Mouse (Mus musculus) lung, embryonic 14.5 days (tissue): ENCODE results near the gene Itpr2. TPM values are rescaled to one million over a fixed set of nuclear protein-coding genes. Genes with fewer than 3 reads are reported as not detected.

Experiments
- ATAC-seq: fragments of 200-750 bp; cut with Nextera tagmentation; 2 replicates; pipeline ENCODE4 v1.8.0; 2017; ENCODE audit warnings: mild to moderate bottlenecking, moderate TSS enrichment, moderate library complexity; ENCODE audit not compliant: insufficient read depth
- DNase-seq: peaks from one replicate; pipeline ENCODE4 v3.0.0-alpha.2; 2015
- H3K27ac ChIP-seq: fragments of 300-500 bp; sonication (generic); 2 replicates; pipeline ENCODE4 v1.5.1; 2014; ENCODE audit warnings: low read depth, mild to moderate bottlenecking, moderate library complexity
- H3K27me3 ChIP-seq: fragments of 300-500 bp; sonication (generic); 2 replicates; pipeline ENCODE4 v1.6.1; 2014; ENCODE audit warnings: low read length, control low read depth; ENCODE audit not compliant: insufficient read depth
- H3K36me3 ChIP-seq: fragments of 300-500 bp; sonication (generic); 2 replicates; pipeline ENCODE4 v1.6.1; 2014; ENCODE audit warnings: control low read depth; ENCODE audit not compliant: insufficient read depth
- H3K4me1 ChIP-seq: fragments of 300-500 bp; sonication (generic); 2 replicates; pipeline ENCODE4 v1.6.1; 2014; ENCODE audit warnings: antibody characterized with exemption, control low read depth; ENCODE audit not compliant: insufficient read depth
- H3K4me2 ChIP-seq: fragments of 300-500 bp; sonication (generic); 2 replicates; pipeline ENCODE4 v1.6.1; 2014; ENCODE audit warnings: mild to moderate bottlenecking
- H3K4me3 ChIP-seq: fragments of 300-500 bp; sonication (generic); 2 replicates; pipeline ENCODE4 v1.5.1; 2014; ENCODE audit warnings: low read depth, low read length
- H3K9ac ChIP-seq: fragments of 300-500 bp; sonication (generic); 2 replicates; pipeline ENCODE4 v1.6.1; 2014
- H3K9me3 ChIP-seq: fragments of 300-500 bp; sonication (generic); 2 replicates; pipeline ENCODE4 v1.6.1; 2016; ENCODE audit warnings: low read depth, low read length, control low read depth
- CTCF ChIP-seq: IDR thresholded peaks from 2 replicates; pipeline ENCODE4 v1.5.1; 2016; ENCODE audit warnings: antibody characterized with exemption, low read depth
- WGBS: fragments of 180-500 bp; shearing (Covaris S2); extraction: QIAGEN DNeasy Blood & Tissue Kit; methylation state at CpG from one replicate; pipeline ENCODE4 v1.1.7; 2014; 5-methylcytosine and 5-hydroxymethylcytosine counted together
- polyA plus RNA-seq: library from polyadenylated mRNA; unstranded; fragments of >200 nt; fragmentation: Nextera tagmentation; extraction: Ambion mirVana; gene quantifications from 2 replicates; pipeline ENCODE4 v1.2.1, GENCODE M21; 2014

Gene Itpr2
- polyA plus RNA-seq, 1 experiment from 2014 or later = 13.1 TPM

GRCm38 (mm10) chr6:146498416-146498815, 3.6 kb downstream of the Itpr2 start:
- no peaks in the 10 kb centered on the region for H3K9me3 ChIP-seq
- WGBS = 79% methylated on average over 3 of the region's 3 CpGs
- H3K27ac ChIP-seq = no peak overlapping the region
- no peak overlapping the region for H3K4me2 ChIP-seq
- no peak overlapping the region for H3K4me3 ChIP-seq
- no peaks in the 10 kb centered on the region for H3K36me3 ChIP-seq
- H3K9ac ChIP-seq = no peak overlapping the region
- H3K27me3 ChIP-seq = no peaks in the 10 kb centered on the region
- no peak for TF ChIP-seq CTCF
- no peak for DNase-seq
- peaks cover 4% of the 10 kb centered on the region; the same call in 1 of the 2 replicates for H3K4me1 ChIP-seq
- ATAC-seq = no peak

GRCm38 (mm10) chr6:146497866-146498265, 4.2 kb downstream of the Itpr2 start:
- H3K4me2 ChIP-seq = no peak overlapping the region
- ATAC-seq (no peak), DNase-seq (no peak)
- no peaks in the 10 kb centered on the region for H3K9me3 ChIP-seq
- no peaks in the 10 kb centered on the region for H3K36me3 ChIP-seq
- 61% methylated on average over 4 of the region's 4 CpGs for WGBS
- H3K4me1 ChIP-seq = peaks cover 3% of the 10 kb centered on the region; the same call in 1 of the 2 replicates
- no peak overlapping the region for H3K9ac ChIP-seq
- H3K4me3 ChIP-seq = no peak overlapping the region
- no peak for TF ChIP-seq CTCF
- no peak overlapping the region for H3K27ac ChIP-seq
- H3K27me3 ChIP-seq = no peaks in the 10 kb centered on the region

GRCm38 (mm10) chr6:146497435-146497834, 4.6 kb downstream of the Itpr2 start:
- no peaks in the 10 kb centered on the region for H3K9me3 ChIP-seq
- no peaks in the 10 kb centered on the region for H3K36me3 ChIP-seq
- ATAC-seq (no peak), DNase-seq (no peak)
- H3K27me3 ChIP-seq = no peaks in the 10 kb centered on the region
- TF ChIP-seq CTCF = no peak
- H3K4me1 ChIP-seq = no peaks in the 10 kb centered on the region
- no peak overlapping the region for H3K4me2 ChIP-seq
- H3K4me3 ChIP-seq = no peak overlapping the region
- 80% methylated on average over 3 of the region's 3 CpGs for WGBS
- no peak overlapping the region for H3K9ac ChIP-seq
- H3K27ac ChIP-seq = no peak overlapping the region

- H3K4me3 ChIP-seq = no peak overlapping the region
- no peak overlapping the region for H3K4me2 ChIP-seq
- no peaks in the 10 kb centered on the region for H3K27me3 ChIP-seq
- H3K9ac ChIP-seq = no peak overlapping the region
- no peak for DNase-seq
- H3K4me1 ChIP-seq = no peaks in the 10 kb centered on the region
- no peak overlapping the region for H3K27ac ChIP-seq
- no peaks in the 10 kb centered on the region for H3K9me3 ChIP-seq
- WGBS = 60% methylated on average over 2 of the region's 2 CpGs
- no peak for ATAC-seq
- no peak for TF ChIP-seq CTCF
- no peaks in the 10 kb centered on the region for H3K36me3 ChIP-seq
Observed at GRCm38 (mm10) chr6:146491680-146492079, 10.3 kb downstream of the Itpr2 start.

DNA sequence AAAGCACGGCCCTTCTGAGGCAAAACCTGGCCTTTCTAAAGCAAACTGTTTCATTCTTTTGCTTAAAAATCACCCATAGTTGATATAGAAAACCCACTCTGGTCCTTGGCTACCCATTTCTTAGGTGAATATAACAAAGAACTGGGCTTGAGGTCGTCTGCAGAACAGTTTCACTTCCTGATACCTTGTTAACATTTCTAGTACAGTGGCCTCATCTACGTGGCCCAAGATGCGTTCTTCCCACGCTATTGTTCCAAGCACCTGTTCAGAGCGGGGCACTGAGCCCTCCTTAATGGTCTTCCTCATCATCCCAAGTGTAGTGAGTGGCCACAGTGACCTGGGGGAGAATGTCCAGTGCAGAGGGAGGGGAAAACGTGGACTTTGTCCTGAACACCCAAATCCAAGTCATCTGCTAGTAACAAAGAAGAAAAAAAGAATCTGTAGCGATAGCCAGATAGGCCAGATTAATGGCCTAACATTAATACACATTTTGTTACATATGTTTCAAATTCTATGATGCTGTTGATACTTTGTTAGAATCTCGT, 11.5 kb downstream of the Itpr2 start:
- no peak for TF ChIP-seq CTCF
- DNase-seq (no peak), ATAC-seq (no peak)
- no peaks in the 10 kb centered on the region for H3K27me3 ChIP-seq
- H3K9ac ChIP-seq = no peak overlapping the region
- H3K27ac ChIP-seq = no peak overlapping the region
- WGBS = 80% methylated on average over 9 of the region's 9 CpGs
- H3K4me1 ChIP-seq = no peaks in the 10 kb centered on the region
- H3K4me2 ChIP-seq = no peak overlapping the region
- H3K9me3 ChIP-seq = no peaks in the 10 kb centered on the region
- no peak overlapping the region for H3K4me3 ChIP-seq
- H3K36me3 ChIP-seq = no peaks in the 10 kb centered on the region

DNA sequence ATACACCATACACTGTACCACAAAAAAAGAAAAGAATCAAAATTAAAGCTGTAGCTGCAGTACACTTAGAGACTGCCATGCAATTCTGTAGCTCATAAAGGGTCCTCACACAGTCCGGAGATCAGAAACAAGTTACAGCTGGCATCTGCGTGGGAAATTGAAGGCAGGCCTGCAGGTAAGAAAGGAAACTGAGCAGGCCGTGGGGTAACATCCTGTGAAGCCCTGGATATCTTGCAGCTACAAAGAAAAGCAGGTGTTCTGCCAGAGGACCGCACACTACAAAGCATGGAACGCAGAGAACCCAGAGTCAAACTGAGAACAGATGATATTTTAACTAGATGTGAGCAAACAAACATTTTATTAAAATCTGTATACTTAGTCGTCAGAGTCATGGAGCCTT, 12.2 kb downstream of the Itpr2 start:
- 81% methylated on average over 6 of the region's 6 CpGs for WGBS
- Histone ChIP-seq H3K4me3 (no peak overlapping the region), H3K27ac (no peak overlapping the region), H3K9ac (no peak overlapping the region), H3K27me3 (no peaks in the 10 kb centered on the region), H3K36me3 (no peaks in the 10 kb centered on the region), H3K4me1 (no peaks in the 10 kb centered on the region), H3K4me2 (no peak overlapping the region), H3K9me3 (no peaks in the 10 kb centered on the region)
- ATAC-seq (no peak), DNase-seq (no peak)
- no peak for TF ChIP-seq CTCF

- Histone ChIP-seq H3K27ac (no peak overlapping the region), H3K4me2 (no peak overlapping the region), H3K36me3 (no peaks in the 10 kb centered on the region), H3K4me1 (no peaks in the 10 kb centered on the region), H3K9ac (no peak overlapping the region), H3K27me3 (no peaks in the 10 kb centered on the region), H3K4me3 (no peak overlapping the region), H3K9me3 (no peaks in the 10 kb centered on the region)
- no peak for ATAC-seq
- 47% methylated on average over 3 of the region's 3 CpGs for WGBS
- no peak for TF ChIP-seq CTCF
- DNase-seq = no peak
Observed at GRCm38 (mm10) chr6:146488749-146489148, 13.3 kb downstream of the Itpr2 start.

DNA sequence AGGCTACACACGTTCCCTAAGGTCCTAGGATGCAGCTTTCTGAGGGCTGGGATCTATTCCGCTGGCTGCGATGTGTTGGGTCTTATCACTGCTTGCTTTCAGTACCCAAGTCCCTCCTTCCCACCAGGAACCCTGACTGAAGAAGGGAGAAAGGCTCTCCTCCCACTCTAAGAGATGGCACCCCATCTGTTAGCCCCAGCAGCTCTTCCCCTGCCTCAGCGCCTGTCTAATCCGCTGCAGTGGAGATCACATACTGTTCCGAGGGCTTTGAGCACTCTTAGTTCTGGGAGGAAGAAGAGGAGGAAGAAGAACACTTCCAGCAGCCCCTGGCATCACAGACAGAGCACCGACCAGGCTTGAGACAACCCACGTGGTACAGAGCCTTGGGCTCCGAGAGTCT, 14.9 kb downstream of the Itpr2 start:
- Histone ChIP-seq H3K4me3 (no peak overlapping the region), H3K9ac (no peak overlapping the region), H3K36me3 (no peaks in the 10 kb centered on the region), H3K4me2 (no peak overlapping the region), H3K27me3 (no peaks in the 10 kb centered on the region), H3K4me1 (no peaks in the 10 kb centered on the region), H3K27ac (no peak overlapping the region), H3K9me3 (no peaks in the 10 kb centered on the region)
- 60% methylated on average over 9 of the region's 9 CpGs for WGBS
- no peak for TF ChIP-seq CTCF
- DNase-seq (no peak), ATAC-seq (no peak)
